Mouse (Mus musculus) kidney, adult 2 months (tissue): ENCODE results near the gene Ackr1. TPM values are rescaled to one million over a fixed set of nuclear protein-coding genes. Genes with fewer than 3 reads are reported as not detected.

ENCODE experiments used
- DNase-seq: peaks from one replicate; pipeline ENCODE4 v3.0.0; 2021
- H3K27ac ChIP-seq: fragments of 200-500 bp; 2 replicates; pipeline ENCODE4 v1.5.1; 2012; ENCODE audit warnings: low read depth, low read length, control low read depth, inconsistent platforms; ENCODE audit not compliant: insufficient read depth
- H3K27me3 ChIP-seq: fragments of 200-500 bp; replicated peaks from 2 replicates; pipeline ENCODE4 v1.6.1; 2012; ENCODE audit warnings: mild to moderate bottlenecking, moderate library complexity, low read length, inconsistent platforms; ENCODE audit not compliant: control insufficient read depth, insufficient read depth
- H3K36me3 ChIP-seq: fragments of 200-500 bp; 2 replicates; pipeline ENCODE4 v1.6.1; 2012; ENCODE audit warnings: mild to moderate bottlenecking, moderate library complexity, low read length, inconsistent platforms; ENCODE audit not compliant: control insufficient read depth, insufficient read depth
- H3K4me1 ChIP-seq: fragments of 200-500 bp; 2 replicates; pipeline ENCODE4 v1.6.1; 2011; ENCODE audit warnings: low read length; ENCODE audit not compliant: control insufficient read depth, insufficient read depth
- H3K4me3 ChIP-seq: fragments of 200-500 bp; 2 replicates; pipeline ENCODE4 v1.5.1; 2011; ENCODE audit warnings: mild to moderate bottlenecking, low read depth, low read length, control low read depth; ENCODE audit not compliant: insufficient read depth
- CTCF ChIP-seq: fragments of 200-500 bp; conservative IDR thresholded peaks from 2 replicates; pipeline ENCODE4 v1.5.1; 2011; ENCODE audit warnings: low read depth, mild to moderate bottlenecking, control low read depth, low read length, moderate library complexity, mixed read lengths; ENCODE audit not compliant: insufficient read depth, insufficient read length
- POLR2A ChIP-seq: fragments of 200-500 bp; IDR thresholded peaks from one replicate; pipeline ENCODE4 v1.6.1; 2011; ENCODE audit warnings: low read depth, low read length, control low read depth
- WGBS: fragments of 180-500 bp; shearing (Covaris S2); methylation state at CpG from one replicate; pipeline ENCODE4 v1.1.7; 2018; 5-methylcytosine and 5-hydroxymethylcytosine counted together
- polyA plus RNA-seq: library from polyadenylated mRNA; depleted of rRNA; stranded (reverse); fragments of >200 nt; gene quantifications from 2 replicates; pipeline ENCODE4 v1.2.3, GENCODE M21; 2012; rRNA removed

Gene Ackr1
- polyA plus RNA-seq, result 0.87 and 2.0 TPM in 2 replicates

- 58% methylated on average over 9 of the region's 9 CpGs for WGBS
- Histone ChIP-seq H3K4me1 (no peaks in the 10 kb centered on the region), H3K27me3 (no peaks in the 10 kb centered on the region), H3K27ac (no peak within 1 kb of the TSS), H3K36me3 (no peaks in the 10 kb centered on the region), H3K4me3 (no peak within 1 kb of the TSS)
- DNase-seq, result no peak
- TF ChIP-seq CTCF, result no peak
- no peak for TF ChIP-seq POLR2A
These were observed at the start of gene Ackr1 for GRCm38 (mm10) chr1:173333312-173334253. Ackr1 (minus strand) TSS chr1:173333750.

- WGBS, result 84% methylated on average over 6 of the region's 6 CpGs
- Histone ChIP-seq H3K27ac (no peak overlapping the region), H3K4me1 (no peaks in the 10 kb centered on the region), H3K36me3 (no peaks in the 10 kb centered on the region), H3K27me3 (no peaks in the 10 kb centered on the region), H3K4me3 (no peak overlapping the region)
- no peak for DNase-seq
- TF ChIP-seq POLR2A, result no peak
- no peak for TF ChIP-seq CTCF
These were observed 47.9 kb upstream of the Ackr1 start for GRCm38 (mm10) chr1:173381436-173381835.

GRCm38 (mm10) chr1:173377380-173378112 lies 44.0 kb upstream of the Ackr1 start:
- no peaks in the 10 kb centered on the region for H3K27me3 ChIP-seq
- 30% methylated on average over 13 of the region's 13 CpGs for WGBS
- DNase-seq, result peak; percentile 19
- H3K36me3 ChIP-seq, result no peaks in the 10 kb centered on the region
- no peak overlapping the region for H3K27ac ChIP-seq
- no peak for TF ChIP-seq POLR2A
- peak; percentile 82 for TF ChIP-seq CTCF
- no peaks in the 10 kb centered on the region for H3K4me1 ChIP-seq
- H3K4me3 ChIP-seq, result no peak overlapping the region

GRCm38 (mm10) chr1:173374020-173374419 lies 40.5 kb upstream of the Ackr1 start:
- Histone ChIP-seq H3K4me1 (no peaks in the 10 kb centered on the region), H3K27me3 (no peaks in the 10 kb centered on the region), H3K36me3 (no peaks in the 10 kb centered on the region), H3K4me3 (no peak overlapping the region), H3K27ac (no peak overlapping the region)
- DNase-seq, result no peak
- WGBS, result 80% methylated on average over 7 of the region's 7 CpGs
- TF ChIP-seq CTCF (no peak), POLR2A (no peak)

GRCm38 (mm10) chr1:173371586-173371985 lies 38.0 kb upstream of the Ackr1 start:
- DNase-seq, result no peak
- Histone ChIP-seq H3K27ac (no peak overlapping the region), H3K27me3 (no peaks in the 10 kb centered on the region), H3K36me3 (no peaks in the 10 kb centered on the region), H3K4me3 (no peak overlapping the region), H3K4me1 (no peaks in the 10 kb centered on the region)
- TF ChIP-seq CTCF (no peak), POLR2A (no peak)
- WGBS, result 78% methylated on average over 6 of the region's 6 CpGs

GRCm38 (mm10) chr1:173370456-173370855 lies 36.9 kb upstream of the Ackr1 start:
- Histone ChIP-seq H3K4me3 (no peak overlapping the region), H3K4me1 (no peaks in the 10 kb centered on the region), H3K36me3 (no peaks in the 10 kb centered on the region), H3K27ac (no peak overlapping the region), H3K27me3 (no peaks in the 10 kb centered on the region)
- TF ChIP-seq CTCF, result no peak
- no peak for TF ChIP-seq POLR2A
- DNase-seq, result no peak
- 55% methylated on average over 6 of the region's 6 CpGs for WGBS

- TF ChIP-seq CTCF (no peak), POLR2A (no peak)
- WGBS, result 69% methylated on average over 2 of the region's 2 CpGs
- Histone ChIP-seq H3K4me3 (no peak overlapping the region), H3K36me3 (no peaks in the 10 kb centered on the region), H3K27me3 (no peaks in the 10 kb centered on the region), H3K4me1 (no peaks in the 10 kb centered on the region), H3K27ac (no peak overlapping the region)
- DNase-seq, result no peak
These were observed 36.1 kb upstream of the Ackr1 start for GRCm38 (mm10) chr1:173369611-173370010.
